Mouse (Mus musculus): ENCODE measurements around the gene Nosip. TPM values are rescaled to one million over a fixed set of nuclear protein-coding genes. Genes with fewer than 3 reads are reported as not detected.
"Not testable (repeated sequence)": the region's sequence is repeated elsewhere in the genome, so short reads cannot be mapped to it uniquely, and the experiment has no call there.

The Nosip gene
- polyA plus RNA-seq, 1 experiment from 2014 or later = 38.7 TPM

DNA sequence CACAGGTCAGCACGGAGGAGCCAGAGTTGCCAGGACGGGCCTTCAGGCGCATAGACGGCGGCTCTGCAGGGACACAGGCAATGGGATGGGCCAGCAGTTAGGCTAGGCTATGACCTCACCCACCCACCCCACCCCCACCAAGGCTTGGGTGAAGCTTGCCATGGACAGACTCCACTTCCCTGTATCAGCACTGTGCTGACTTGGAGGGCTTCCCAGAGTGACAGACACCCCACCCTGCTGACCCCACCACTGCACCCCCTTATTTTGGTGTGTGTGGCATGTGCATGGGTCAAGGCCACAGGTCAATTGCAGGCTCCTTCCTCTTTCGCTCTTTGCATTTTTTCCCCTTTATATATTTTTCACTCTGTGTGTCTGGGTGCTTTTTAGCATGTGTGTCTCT, 33.1 kb downstream of the Nosip start:
- H3K4me2 ChIP-seq = no peak overlapping the region
- H3K36me3 ChIP-seq = no peaks in the 10 kb centered on the region; the same call in 1 of the 2 replicates
- H3K27ac ChIP-seq = no peak overlapping the region
- H3K27me3 ChIP-seq (replicated peaks) = 0 out of 2 replicates have a peak, but pooled peaks cover 3% of the 10 kb centered on the region
- 56% methylated on average over 6 of the region's 6 CpGs for WGBS (ENCODE audit: insufficient replicate concordance)
- no peak for ATAC-seq
- H3K4me3 ChIP-seq = no peak overlapping the region
- peaks cover 56% of the 10 kb centered on the region for H3K4me1 ChIP-seq
- no peak overlapping the region for H3K9ac ChIP-seq
- no peaks in the 10 kb centered on the region for H3K9me3 ChIP-seq (replicated peaks)

DNA sequence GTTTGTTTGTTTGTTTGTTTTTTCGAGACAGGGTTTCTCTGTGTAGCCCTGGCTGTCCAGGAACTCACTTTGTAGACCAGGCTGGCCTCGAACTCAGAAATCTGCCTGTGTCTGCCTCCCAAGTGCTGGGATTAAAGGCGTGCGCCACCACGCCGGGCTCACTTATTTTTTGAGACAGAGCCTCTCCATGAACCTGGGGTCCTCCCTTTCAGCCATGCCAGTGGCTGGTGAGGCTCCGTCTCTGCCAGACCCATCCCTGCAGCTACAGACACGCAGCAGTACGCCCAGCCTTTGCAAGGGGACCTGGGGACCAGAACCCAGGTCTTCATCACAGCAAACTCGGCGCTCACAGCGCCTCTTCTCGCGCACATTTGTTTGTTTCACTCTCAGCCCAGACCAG, 33.7 kb downstream of the Nosip start:
- H3K4me2 ChIP-seq; H3K4me3 ChIP-seq; H3K36me3 ChIP-seq; H3K27ac ChIP-seq; ATAC-seq; H3K9ac ChIP-seq; H3K9me3 ChIP-seq (replicated peaks); H3K27me3 ChIP-seq (replicated peaks): not testable (repeated sequence)
- peaks cover 50% of the 10 kb centered on the region for H3K4me1 ChIP-seq
- WGBS (ENCODE audit: insufficient replicate concordance) = 83% methylated on average over 14 of the region's 14 CpGs

DNA sequence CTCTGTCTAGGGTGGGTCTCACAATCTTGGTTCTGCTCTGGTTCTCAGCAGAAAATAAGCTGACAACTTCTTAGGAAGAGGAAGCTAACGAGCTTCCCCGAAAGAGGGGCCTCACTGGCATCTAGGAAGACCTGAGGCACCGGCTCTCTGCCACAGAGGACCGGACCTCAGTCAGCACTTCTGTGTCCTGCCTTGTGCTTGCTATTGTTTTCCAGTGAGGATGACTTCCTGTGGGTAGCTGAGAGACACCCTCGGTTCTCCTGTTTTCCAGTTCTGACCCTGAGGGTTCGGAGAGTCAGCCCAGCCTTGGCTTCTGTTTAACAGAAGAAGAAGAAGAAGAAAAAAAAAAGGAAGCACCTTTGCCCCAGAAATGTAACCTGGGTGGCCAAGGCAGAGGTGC, 35.2 kb downstream of the Nosip start:
- H3K36me3 ChIP-seq = no peaks in the 10 kb centered on the region; the same call in 1 of the 2 replicates

DNA sequence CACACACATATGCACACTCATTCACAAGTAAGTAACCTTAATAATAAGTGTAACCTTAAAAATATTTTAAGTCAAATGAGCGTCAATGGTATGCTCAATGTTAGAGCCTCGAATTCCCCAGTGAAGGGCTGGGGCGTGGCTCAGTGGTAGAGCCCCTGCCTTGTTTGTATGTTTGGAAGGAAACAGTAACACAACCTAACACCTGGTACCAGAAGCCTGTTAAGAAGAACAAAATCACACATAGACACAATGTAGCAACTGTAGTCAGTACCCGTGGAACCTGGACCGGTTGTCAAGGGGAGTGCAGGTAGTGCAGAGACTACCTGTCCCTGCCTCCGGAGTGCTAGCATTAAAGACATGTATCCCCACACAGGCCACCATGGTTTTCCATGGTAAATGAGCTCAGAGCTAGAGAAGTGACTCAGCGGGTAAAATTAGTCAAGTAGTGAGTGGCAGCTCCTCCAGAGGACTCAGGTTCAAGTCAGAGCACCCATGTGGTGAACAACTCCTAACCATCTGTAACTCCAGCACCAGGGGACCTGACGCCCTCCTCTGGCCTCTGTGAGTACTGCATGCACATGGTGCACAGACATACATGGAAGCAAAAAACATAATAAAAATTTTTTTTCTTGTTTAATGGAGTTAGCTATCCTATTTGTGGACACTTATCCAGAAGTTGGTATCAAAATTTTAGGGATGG, 36.5 kb downstream of the Nosip start:
- H3K27ac ChIP-seq = no peak overlapping the region
- H3K4me1 ChIP-seq = peaks cover 41% of the 10 kb centered on the region
- no peaks in the 10 kb centered on the region for H3K9me3 ChIP-seq (replicated peaks)
- no peak overlapping the region for H3K9ac ChIP-seq
- no peak overlapping the region for H3K4me2 ChIP-seq
- H3K27me3 ChIP-seq (replicated peaks) = 0 out of 2 replicates have a peak, but pooled peaks cover 3% of the 10 kb centered on the region
- 76% methylated on average over 8 of the region's 8 CpGs for WGBS (ENCODE audit: insufficient replicate concordance)
- no peak for ATAC-seq
- H3K36me3 ChIP-seq = no peaks in the 10 kb centered on the region; the same call in 1 of the 2 replicates
- no peak overlapping the region for H3K4me3 ChIP-seq

More for the DNA sequence above, 35.2 kb downstream of the Nosip start:
- H3K4me2 ChIP-seq = no peak overlapping the region
- H3K27ac ChIP-seq = peak overlapping the region; percentile 15; the same call in 1 of the 2 replicates
- H3K4me1 ChIP-seq = peaks cover 45% of the 10 kb centered on the region
- no peaks in the 10 kb centered on the region for H3K9me3 ChIP-seq (replicated peaks)
- no peak overlapping the region for H3K4me3 ChIP-seq
- 26% methylated on average over 6 of the region's 6 CpGs for WGBS (ENCODE audit: insufficient replicate concordance)
- H3K27me3 ChIP-seq (replicated peaks) = 0 out of 2 replicates have a peak, but pooled peaks cover 3% of the 10 kb centered on the region
- H3K9ac ChIP-seq = no peak overlapping the region
- peak; percentile 31; the same call in 1 of the 2 replicates for ATAC-seq

DNA sequence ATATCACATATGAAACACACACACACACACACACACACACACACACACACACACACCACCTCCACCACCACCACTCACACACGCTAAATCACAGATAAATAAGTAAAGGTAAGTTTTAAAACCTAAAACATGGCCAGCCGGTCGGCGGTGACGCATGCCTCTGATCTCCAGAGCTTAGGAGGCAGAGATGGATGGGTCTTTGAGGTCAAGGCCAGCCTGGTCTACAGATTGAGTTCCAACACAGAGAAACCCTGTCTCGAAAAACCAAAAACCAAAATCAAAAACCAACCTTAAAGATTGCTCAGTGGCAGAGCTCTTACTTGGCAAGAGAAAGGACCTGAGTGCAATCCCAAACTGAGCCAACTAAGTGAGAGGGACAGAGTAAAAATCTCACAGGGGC, 37.8 kb downstream of the Nosip start:
- H3K27me3 ChIP-seq (replicated peaks) = 0 out of 2 replicates have a peak, but pooled peaks cover 3% of the 10 kb centered on the region
- no peak overlapping the region for H3K4me2 ChIP-seq
- peaks cover 36% of the 10 kb centered on the region for H3K4me1 ChIP-seq
- no peak overlapping the region for H3K4me3 ChIP-seq
- ATAC-seq = no peak
- H3K9ac ChIP-seq = no peak overlapping the region
- H3K9me3 ChIP-seq (replicated peaks) = no peaks in the 10 kb centered on the region
- H3K27ac ChIP-seq = no peak overlapping the region
- H3K36me3 ChIP-seq = no peaks in the 10 kb centered on the region; the same call in 1 of the 2 replicates
- WGBS (ENCODE audit: insufficient replicate concordance) = 85% methylated on average over 6 of the region's 6 CpGs

DNA sequence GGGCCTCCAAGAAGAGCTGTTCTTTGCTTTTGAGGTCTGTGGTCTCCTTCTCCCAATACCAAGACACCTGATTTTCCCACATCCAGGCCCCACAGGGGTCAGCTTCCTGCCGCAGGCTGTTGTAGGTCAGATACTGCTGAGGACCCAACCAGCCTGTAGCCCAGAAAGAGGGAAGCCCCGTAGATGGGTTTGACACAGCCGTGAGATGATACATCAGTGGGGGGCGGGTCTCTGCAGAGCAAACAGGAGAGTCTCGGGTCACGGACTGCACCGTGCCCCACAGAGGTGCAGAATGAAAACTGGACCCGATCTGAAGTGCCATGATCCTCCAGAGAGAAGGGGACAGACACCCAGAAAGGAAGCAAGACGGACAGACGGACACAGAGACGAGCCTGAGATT, 40.2 kb downstream of the Nosip start:
- WGBS (ENCODE audit: insufficient replicate concordance) = 49% methylated on average over 11 of the region's 11 CpGs
- Histone ChIP-seq H3K27ac (no peak overlapping the region), H3K9ac (no peak overlapping the region)

DNA sequence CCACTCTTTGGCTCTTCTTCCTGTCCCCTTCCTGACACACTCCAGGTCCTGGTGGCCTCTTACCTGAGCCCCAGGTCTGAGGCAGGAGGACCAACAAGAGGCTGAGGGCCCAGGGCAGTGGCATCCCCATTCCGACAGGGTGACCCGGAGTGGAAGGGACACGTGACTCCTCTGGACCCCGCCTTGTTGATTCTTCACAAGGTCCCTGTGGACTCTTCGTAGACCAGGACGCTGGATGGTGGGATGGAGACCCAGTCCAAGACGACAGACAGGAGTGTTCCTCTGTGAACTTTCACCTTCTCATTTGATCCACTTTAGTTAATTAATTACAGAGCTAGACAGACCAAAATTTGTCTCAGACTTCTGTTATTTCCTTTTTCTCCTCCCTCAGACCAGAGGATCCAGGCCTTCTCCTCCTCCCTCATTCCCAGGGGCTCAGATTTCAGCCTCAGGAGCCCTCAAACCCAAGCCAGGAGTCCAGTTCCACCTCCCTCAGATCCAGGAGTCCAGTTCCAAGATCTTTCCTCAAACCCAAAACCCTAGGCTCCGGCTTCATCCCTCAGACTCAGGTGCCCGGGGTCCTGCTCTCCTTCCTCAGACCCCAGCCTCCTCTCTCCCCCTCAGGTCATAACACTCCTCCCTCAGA, 40.8 kb downstream of the Nosip start:
- H3K27ac ChIP-seq = peak overlapping the region; percentile 33; the same call in 1 of the 2 replicates
- 0 out of 2 replicates have a peak overlapping the region, but pooled peaks have one; percentile 25 for H3K9ac ChIP-seq
- H3K9me3 ChIP-seq (replicated peaks) = no peaks in the 10 kb centered on the region
- peak overlapping the region; percentile 50 for H3K4me2 ChIP-seq
- 0 out of 2 replicates have a peak, but pooled peaks cover 3% of the 10 kb centered on the region for H3K27me3 ChIP-seq (replicated peaks)
- peak overlapping the region; percentile 26; the same call in 1 of the 2 replicates for H3K4me3 ChIP-seq
- WGBS (ENCODE audit: insufficient replicate concordance) = 67% methylated on average over 9 of the region's 9 CpGs
- no peak; the same call in 1 of the 2 replicates for ATAC-seq
- peaks cover 28% of the 10 kb centered on the region for H3K4me1 ChIP-seq
- no peaks in the 10 kb centered on the region; the same call in 1 of the 2 replicates for H3K36me3 ChIP-seq

More for the DNA sequence above, 40.2 kb downstream of the Nosip start:
- Histone ChIP-seq H3K4me1 (peaks cover 30% of the 10 kb centered on the region), H3K4me2 (peak overlapping the region; percentile 50), H3K36me3 (no peaks in the 10 kb centered on the region; the same call in 1 of the 2 replicates), H3K4me3 (no peak overlapping the region), H3K9me3 (replicated peaks) (no peaks in the 10 kb centered on the region), H3K27me3 (replicated peaks) (0 out of 2 replicates have a peak, but pooled peaks cover 3% of the 10 kb centered on the region)
- no peak for ATAC-seq

DNA sequence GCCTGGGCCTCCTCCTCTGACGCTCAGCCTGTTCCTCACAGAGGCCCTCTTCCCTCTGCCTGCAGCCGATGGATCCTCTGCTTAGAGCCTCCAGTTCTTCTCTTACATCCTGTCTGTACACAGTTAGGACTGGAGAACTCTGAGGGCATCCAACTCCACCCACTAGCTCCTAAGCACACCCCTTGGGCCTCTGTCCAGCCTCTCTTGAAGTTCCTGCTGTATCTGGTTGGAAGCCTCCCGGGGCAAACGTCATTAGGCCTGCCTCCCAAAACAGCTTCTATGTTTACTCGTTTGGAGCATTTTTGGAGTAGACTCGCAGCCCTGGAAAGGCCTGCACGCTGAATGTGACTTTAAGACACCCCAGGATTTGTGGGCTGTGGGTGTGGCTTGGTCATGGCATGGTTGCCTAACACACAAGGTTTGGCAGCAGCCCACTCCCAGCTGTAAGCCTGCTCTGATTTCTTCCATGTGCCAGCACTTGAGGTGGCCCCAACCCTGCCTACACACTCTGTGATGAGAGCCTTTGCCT, 41.5 kb downstream of the Nosip start, which contains the start of gene Fcgrt:
Gene Fcgrt (minus strand): TSS at position 200 of the 529 bp plus-strand sequence.
- Histone ChIP-seq H3K27ac (peak within 1 kb of the TSS; percentile 33), H3K9ac (0 out of 2 replicates have a peak within 1 kb of the TSS, but pooled peaks have one; percentile 25), H3K27me3 (replicated peaks) (no peaks in the 10 kb centered on the region), H3K9me3 (replicated peaks) (no peaks in the 10 kb centered on the region), H3K4me3 (peak within 1 kb of the TSS; percentile 26; the same call in 1 of the 2 replicates), H3K4me2 (peak within 1 kb of the TSS; percentile 50), H3K4me1 (peaks cover 28% of the 10 kb centered on the region), H3K36me3 (no peaks in the 10 kb centered on the region; the same call in 1 of the 2 replicates)
- peak; percentile 63 for ATAC-seq
- WGBS (ENCODE audit: insufficient replicate concordance) = 49% methylated on average over 7 of the region's 7 CpGs

DNA sequence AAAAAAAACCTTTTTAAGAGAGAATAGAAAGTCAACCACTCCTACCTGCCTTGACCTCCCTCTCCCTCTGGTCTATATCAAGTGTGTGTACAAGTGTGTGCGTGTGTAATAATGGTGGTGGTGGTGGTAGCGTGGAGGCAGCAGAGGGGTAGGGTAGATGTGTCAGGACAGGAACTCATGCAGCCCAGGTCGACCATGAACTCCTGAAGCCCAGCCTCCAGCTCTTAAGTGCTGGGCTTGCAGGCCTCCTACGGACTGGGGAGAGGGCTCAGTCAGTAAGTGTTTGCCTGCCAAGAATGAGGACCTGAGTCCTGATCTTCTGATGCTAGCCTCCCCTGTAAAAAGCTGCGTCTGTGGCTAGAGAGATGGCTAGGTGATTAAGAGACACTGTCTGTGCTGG, 42.7 kb downstream of the Nosip start:
- no peak overlapping the region for H3K27ac ChIP-seq
- H3K4me1 ChIP-seq = peaks cover 28% of the 10 kb centered on the region
- no peak for ATAC-seq
- H3K4me3 ChIP-seq = no peak overlapping the region
- H3K27me3 ChIP-seq (replicated peaks) = no peaks in the 10 kb centered on the region
- WGBS (ENCODE audit: insufficient replicate concordance) = 74% methylated on average over 5 of the region's 5 CpGs
- no peak overlapping the region for H3K9ac ChIP-seq
- no peak overlapping the region for H3K4me2 ChIP-seq
- no peaks in the 10 kb centered on the region for H3K9me3 ChIP-seq (replicated peaks)
- no peaks in the 10 kb centered on the region for H3K36me3 ChIP-seq

DNA sequence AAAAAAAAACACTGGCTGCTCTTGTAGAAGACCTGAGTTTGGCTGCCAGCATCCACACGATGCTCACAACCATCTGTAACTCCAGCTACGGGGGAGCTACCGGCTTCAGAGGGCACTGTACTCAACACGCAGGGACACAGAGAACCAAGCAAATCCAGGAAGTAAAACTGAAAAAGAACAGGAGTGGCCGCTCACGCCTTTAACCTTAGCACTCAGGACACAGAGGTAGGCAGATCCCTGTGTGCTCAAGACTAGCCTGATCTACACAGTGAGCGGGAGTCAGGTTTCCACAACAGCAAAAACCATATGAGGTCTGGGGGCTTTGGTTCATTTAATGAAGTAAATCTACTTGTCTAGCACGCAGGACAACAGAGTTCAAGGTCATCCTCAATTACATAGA, 43.3 kb downstream of the Nosip start:
- WGBS (ENCODE audit: insufficient replicate concordance) = 69% methylated on average over 8 of the region's 8 CpGs

DNA sequence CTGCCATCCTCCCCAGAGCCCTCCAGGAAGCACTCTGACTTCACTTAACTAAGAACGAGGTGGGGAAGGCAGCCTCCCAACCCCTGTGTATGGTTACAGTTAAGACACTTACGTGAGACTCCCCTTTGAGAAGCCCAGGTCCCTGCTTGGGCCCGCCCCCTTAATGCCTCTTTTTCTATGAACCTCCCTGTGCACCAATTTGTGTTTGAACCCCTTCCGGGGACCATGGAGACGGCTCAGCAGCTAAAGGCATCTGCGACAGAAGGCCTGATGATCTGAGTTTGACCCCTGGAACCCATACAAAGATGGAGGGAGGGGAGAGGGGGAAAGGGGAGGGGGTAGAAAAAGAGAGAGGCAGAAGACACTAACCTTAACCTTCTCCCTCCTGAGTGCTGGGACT, 44.2 kb downstream of the Nosip start:
- Histone ChIP-seq H3K4me1 (peaks cover 33% of the 10 kb centered on the region), H3K27ac (no peak overlapping the region), H3K9me3 (replicated peaks) (no peaks in the 10 kb centered on the region), H3K36me3 (no peaks in the 10 kb centered on the region), H3K27me3 (replicated peaks) (no peaks in the 10 kb centered on the region), H3K4me2 (no peak overlapping the region), H3K9ac (no peak overlapping the region), H3K4me3 (no peak overlapping the region)
- 63% methylated on average over 6 of the region's 6 CpGs for WGBS (ENCODE audit: insufficient replicate concordance)
- no peak for ATAC-seq

More for the DNA sequence above, 43.3 kb downstream of the Nosip start:
- no peak overlapping the region for H3K4me2 ChIP-seq
- H3K36me3 ChIP-seq = no peaks in the 10 kb centered on the region
- H3K9ac ChIP-seq = no peak overlapping the region
- H3K27me3 ChIP-seq (replicated peaks) = no peaks in the 10 kb centered on the region
- no peak overlapping the region for H3K27ac ChIP-seq
- H3K4me1 ChIP-seq = peaks cover 33% of the 10 kb centered on the region
- ATAC-seq = no peak
- no peak overlapping the region for H3K4me3 ChIP-seq
- no peaks in the 10 kb centered on the region for H3K9me3 ChIP-seq (replicated peaks)

All from liver, embryonic 12.5 days (tissue).